Mouse (Mus musculus) spleen, postnatal 10 days (tissue): ENCODE measurements around the gene Dffb.
"Not testable (repeated sequence)": the region's sequence is repeated elsewhere in the genome, so short reads cannot be mapped to it uniquely, and the experiment has no call there.

Source experiments
- DNase-seq, 2 experiments: peaks; one replicate each; pipeline ENCODE4 v3.0.0; 2021 to 2022; ENCODE audit warnings: low spot score in 2 of 2

The Dffb gene

DNA sequence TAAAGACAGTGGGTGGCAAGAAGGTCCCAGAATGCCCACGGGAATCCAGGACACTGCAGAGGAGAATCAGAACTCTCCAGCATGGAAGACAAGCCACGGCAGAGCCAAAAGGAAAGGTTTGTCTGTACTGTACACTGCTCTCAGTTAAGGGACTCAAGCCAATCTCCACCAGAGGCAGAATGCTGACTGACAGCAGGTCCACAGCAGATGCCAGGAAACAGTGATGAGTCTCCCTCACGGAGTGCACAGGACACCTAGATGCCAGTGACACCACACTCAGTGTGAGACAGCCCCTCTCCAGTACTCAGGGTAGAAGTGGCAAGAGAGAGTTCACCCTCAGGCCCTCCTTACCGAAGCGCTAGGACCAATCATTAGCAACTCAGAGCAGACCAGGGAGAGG is 8.3 kb downstream of the Dffb start:
- DNase-seq = no peak

DNA sequence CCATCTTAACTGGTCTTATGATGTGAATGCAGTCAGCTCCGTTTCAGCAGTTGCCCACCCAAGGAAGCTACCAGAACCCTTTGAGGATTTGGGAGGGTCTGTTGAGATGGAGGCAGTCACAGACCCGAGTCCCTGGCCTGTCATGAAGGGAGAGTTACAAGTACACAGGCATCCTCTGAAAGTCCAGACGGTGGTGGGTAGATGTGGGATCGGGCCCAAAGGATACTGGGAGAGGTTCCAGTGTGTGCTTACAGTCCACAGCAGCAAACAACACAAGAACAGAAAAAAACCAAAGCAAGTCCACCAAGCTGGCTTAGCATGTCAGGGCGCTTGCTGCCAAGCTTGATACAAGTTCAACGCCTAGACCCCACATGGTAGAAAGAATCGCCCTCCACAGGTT is 12.3 kb downstream of the Dffb start:
- no peak for DNase-seq

- DNase-seq = peak in 1 of 2 experiments; percentile 28
Observed at GRCm38 (mm10) chr4:153957444-153958250, 17.3 kb downstream of the Dffb start.

GRCm38 (mm10) chr4:153956569-153957405 is 18.1 kb downstream of the Dffb start, which contains the start of gene A430005L14Rik:
Gene A430005L14Rik, plus strand, starts transcription at chr4:153957237.
- DNase-seq = peak; percentile 86 to 95

GRCm38 (mm10) chr4:153955651-153956050 is 19.3 kb downstream of the Dffb start:
- no peak for DNase-seq

GRCm38 (mm10) chr4:153951692-153952091 is 23.2 kb downstream of the Dffb start:
- DNase-seq = no peak

- no peak for DNase-seq
Observed at GRCm38 (mm10) chr4:153951150-153951549, 23.8 kb downstream of the Dffb start.

GRCm38 (mm10) chr4:153950372-153950771 is 24.6 kb downstream of the Dffb start:
- no peak for DNase-seq

DNA sequence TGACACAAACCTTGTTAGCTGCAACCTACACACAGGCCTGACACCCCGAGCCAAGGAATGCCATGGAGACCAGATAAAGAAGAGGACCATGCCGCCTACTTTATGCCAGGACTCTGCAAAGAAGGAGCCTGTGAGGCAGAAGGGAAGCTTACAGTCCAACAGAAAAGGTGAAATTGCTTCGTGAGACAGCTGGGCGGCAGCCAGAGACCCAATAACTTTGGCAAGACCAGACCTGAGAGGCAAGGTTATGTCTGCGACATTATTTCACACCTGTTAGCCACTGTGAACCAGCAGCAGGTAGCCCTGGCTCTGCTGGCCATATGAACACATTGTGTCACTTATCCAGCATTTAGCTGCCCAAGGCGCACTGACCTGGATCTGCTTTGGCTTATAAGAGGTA is 29.2 kb downstream of the Dffb start:
- no peak for DNase-seq

DNA sequence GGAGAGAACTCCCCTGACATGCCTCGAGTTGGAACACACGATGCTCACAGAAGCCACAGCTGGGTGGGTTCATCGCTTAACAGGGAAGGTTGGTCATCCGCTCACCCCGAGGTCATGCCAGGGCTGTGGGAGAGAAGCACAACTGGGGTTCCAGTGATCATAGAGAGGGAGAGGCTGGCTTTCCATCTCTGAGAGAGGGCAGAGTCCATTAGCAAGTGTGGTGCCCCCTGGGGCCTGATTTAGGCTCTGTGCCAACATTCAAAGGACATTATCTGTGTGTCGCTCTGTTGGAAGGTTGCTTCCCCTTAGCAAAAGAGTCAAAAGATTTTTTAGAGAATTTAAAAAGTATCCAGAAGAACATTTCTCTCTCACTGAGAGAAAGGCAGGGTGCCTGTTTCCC is 30.7 kb downstream of the Dffb start:
- peak in 1 of 2 experiments; percentile 8 for DNase-seq

DNA sequence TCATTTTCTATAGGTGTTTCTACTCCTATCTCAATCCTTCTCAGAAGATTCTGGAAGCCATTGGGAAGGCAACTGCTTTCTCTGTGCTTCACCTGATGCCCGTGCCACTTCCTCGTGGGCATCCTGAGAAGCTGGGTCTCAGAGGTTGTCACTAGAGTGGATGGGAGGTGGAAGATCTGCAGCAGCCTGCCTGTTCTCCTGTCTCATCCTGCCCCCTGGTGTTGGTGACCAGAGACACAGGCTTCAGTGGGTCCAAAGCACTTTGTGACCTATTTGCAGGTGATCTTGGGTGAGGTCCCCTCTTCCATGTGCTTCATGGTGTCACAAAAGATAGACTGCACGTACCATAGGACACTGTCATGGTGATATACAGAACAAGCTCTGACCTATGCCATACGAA is 31.7 kb downstream of the Dffb start:
- peak in 1 of 2 experiments; percentile 37 for DNase-seq

DNA sequence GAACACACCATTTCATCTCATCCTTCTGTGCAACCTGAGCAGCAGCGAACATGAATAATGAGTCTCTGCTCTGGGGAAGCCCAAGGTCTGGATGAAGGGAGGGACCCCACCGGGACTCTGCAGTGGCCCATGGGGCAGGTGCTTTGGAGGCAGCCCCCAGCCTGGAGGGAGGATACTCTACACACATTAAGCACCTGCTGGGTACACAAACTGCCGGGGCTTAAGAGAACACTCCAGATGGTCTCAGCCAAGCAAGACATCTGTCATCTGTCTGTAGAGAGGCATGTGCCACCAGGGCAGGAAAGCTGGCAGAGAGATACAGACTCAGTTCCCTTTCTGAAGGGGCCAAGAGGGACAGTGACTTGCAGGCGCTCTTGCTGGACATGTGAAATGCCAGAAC is 45.0 kb downstream of the Dffb start:
- no peak for DNase-seq

DNA sequence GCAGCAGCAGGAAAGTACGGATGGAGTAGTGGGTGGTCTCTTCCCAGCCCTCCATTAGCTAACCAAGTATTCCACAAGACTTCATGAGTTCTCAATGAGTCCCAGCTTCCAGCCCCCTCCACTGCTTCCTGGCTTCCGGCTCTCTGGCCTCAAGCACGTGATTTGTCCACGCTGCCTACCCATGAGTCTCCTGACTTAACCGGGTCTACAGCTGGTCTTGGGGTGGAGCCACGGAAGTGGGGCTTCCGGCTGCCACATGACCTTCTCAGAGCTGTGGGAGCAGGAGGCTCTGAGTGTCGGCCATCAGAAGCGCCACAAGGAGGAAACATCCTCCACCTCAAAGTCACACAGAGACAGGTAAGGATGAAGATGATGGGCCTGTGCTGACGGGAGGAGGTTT is 45.5 kb downstream of the Dffb start:
- no peak for DNase-seq

DNA sequence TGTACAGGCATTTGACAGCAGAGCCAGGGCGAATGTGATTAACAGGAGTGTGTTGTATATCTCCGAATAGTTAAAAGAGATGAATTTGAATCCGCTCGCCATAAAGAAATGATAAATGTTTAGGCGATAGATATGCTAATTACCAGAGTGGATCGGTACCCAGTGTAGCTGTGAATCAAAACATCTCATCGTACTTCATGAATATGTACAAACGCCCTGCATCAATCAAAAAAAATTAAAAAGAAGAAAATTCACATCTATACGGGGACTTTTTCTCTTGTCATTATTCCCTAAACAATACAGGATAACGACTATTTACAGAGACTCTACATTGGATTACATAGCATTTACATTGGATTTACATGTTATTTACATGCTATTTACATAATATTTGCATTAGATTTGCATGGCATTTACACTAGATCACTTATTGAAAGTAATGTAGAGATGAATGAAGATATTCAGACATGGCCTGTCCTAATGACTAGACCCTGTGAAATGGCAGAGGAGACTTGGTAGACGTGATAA is 46.1 kb downstream of the Dffb start:
- DNase-seq = no peak

GRCm38 (mm10) chr4:153922090-153922489 is 52.8 kb downstream of the Dffb start:
- DNase-seq = not testable (repeated sequence)

DNA sequence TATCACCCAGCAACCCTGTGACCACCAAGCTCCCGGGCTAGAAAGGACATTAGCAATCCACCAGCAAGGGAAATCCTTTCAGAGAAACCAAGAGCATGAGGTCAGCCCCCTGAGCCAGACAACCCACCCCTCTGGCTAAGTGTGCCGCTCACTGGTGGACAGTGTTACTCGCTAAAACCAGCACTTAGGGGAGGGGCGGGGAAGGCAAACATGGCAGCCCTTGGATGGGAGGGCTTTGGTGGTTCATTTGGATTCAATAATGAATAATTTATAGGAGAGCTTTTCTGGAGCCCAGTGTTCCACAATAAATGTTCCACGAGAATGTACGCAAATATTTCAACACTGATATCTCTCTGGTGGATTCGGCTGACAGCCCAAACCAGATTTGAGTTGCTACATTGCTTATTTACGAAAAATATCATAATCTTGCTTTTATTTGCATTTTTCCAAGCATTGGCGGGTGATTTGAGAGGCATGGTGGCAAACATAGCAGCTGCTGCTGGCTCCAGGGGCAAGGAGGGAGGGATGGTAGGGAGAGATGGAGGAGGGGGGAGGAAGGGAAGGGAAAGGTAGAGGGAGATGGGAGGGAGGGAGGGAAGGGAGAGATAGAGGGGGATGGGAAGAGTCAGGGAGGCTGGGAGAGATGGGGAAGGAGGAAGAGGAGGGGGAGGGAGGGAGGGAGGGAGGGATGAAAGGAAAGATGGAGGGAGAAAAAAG is 54.3 kb downstream of the Dffb start:
- no peak for DNase-seq

- no peak for DNase-seq
Observed at GRCm38 (mm10) chr4:153917773-153918500, 57.0 kb downstream of the Dffb start.
